Mouse (Mus musculus) intestine, embryonic 16.5 days (tissue): Measurements from ENCODE around the gene Gm7735. TPM values are rescaled to one million over a fixed set of nuclear protein-coding genes. Genes with fewer than 3 reads are reported as not detected.
"Not testable (repeated sequence)": the region's sequence is repeated elsewhere in the genome, so short reads cannot be mapped to it uniquely, and the experiment has no call there.

Experiments
- ATAC-seq: fragments of 200-750 bp; cut with Nextera tagmentation; 2 replicates; pipeline ENCODE4 v1.8.0; 2017; ENCODE audit warnings: moderate TSS enrichment, moderate library complexity
- H3K27ac ChIP-seq: fragments of 300-500 bp; sonication (generic); 2 replicates; pipeline ENCODE4 v1.5.1; 2014; ENCODE audit warnings: mild to moderate bottlenecking, low read length
- H3K27me3 ChIP-seq: fragments of 300-500 bp; sonication (generic); replicated peaks from 2 replicates; pipeline ENCODE4 v1.6.1; 2014; ENCODE audit warnings: low read length, control low read depth, mixed read lengths; ENCODE audit not compliant: control insufficient read depth, insufficient read depth
- H3K36me3 ChIP-seq: fragments of 300-500 bp; sonication (generic); 2 replicates; pipeline ENCODE4 v1.6.1; 2014; ENCODE audit warnings: low read length, control low read depth; ENCODE audit not compliant: control insufficient read depth, insufficient read depth
- H3K4me1 ChIP-seq: fragments of 300-500 bp; sonication (generic); 2 replicates; pipeline ENCODE4 v1.6.1; 2014; ENCODE audit warnings: low read length, control low read depth, mixed read lengths; ENCODE audit not compliant: control insufficient read depth, insufficient read depth
- H3K4me2 ChIP-seq: fragments of 300-500 bp; sonication (generic); 2 replicates; pipeline ENCODE4 v1.6.1; 2014; ENCODE audit warnings: low read depth, low read length, control low read depth
- H3K4me3 ChIP-seq: fragments of 300-500 bp; sonication (generic); 2 replicates; pipeline ENCODE4 v1.5.1; 2014; ENCODE audit warnings: mild to moderate bottlenecking, low read length
- H3K9ac ChIP-seq: fragments of 300-500 bp; sonication (generic); 2 replicates; pipeline ENCODE4 v1.6.1; 2014; ENCODE audit warnings: low read depth, low read length
- H3K9me3 ChIP-seq: fragments of 300-500 bp; sonication (generic); 2 replicates; pipeline ENCODE4 v1.6.1; 2016; ENCODE audit warnings: low read length, control low read depth; ENCODE audit not compliant: control insufficient read depth
- WGBS: fragments of 180-500 bp; shearing (Covaris S2); extraction: QIAGEN DNeasy Blood & Tissue Kit; methylation state at CpG from one replicate; pipeline ENCODE4 v1.1.7; 2014; 5-methylcytosine and 5-hydroxymethylcytosine counted together
- polyA plus RNA-seq: library from polyadenylated mRNA; unstranded; fragments of >200 nt; fragmentation: Nextera tagmentation; extraction: Ambion mirVana; gene quantifications from 2 replicates; pipeline ENCODE4 v1.2.1, GENCODE M21; 2015

Gm7735 gene
- not detected in 2 replicates for polyA plus RNA-seq

DNA sequence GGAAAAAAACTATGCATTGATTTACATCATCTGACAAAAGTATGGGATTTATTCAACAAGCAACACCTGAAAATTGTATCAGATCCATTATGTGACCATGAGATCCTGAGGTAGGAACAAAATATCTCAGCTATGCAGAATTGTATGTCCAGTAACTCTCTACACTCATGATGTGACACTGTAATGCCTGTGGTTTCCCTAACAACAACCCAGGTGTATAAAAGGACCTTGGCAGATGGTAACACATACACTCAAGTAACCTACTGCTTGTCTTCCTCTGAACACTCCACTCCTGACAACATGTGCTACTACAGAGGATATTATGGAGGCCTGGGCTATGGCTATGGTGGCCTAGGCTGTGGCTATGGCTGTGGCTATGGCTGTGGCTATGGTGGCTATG, at the start of gene Gm7735:
TSS of gene Gm7735 (plus strand) at position 301 of the 400 bp plus-strand sequence.
- not testable (repeated sequence) for H3K27ac ChIP-seq, ATAC-seq, H3K4me2 ChIP-seq, H3K4me1 ChIP-seq, H3K36me3 ChIP-seq, H3K9me3 ChIP-seq, H3K27me3 ChIP-seq, H3K4me3 ChIP-seq, H3K9ac ChIP-seq

DNA sequence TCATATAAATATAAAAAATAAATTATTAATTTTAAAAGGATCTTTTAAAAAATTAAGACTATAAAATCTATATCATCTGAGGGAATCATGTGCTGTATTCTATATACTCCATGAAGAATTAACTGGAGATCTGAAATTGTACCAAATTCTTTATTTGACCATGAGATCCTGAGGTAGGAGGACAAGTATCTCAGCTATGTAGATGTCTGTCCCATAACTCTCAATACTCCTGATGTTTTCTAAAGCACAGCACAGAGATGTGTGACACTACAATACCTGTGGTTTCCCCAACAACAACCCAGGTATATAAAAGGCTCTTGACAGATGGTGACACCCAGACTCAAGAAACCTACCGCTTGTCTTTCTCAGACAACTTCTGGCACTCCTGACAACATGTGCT, 28.7 kb upstream of the Gm7735 start, which contains the start of gene Gm6358:
TSS of gene Gm6358 (plus strand) at position 301 of the 400 bp plus-strand sequence.
- no peak for ATAC-seq

DNA sequence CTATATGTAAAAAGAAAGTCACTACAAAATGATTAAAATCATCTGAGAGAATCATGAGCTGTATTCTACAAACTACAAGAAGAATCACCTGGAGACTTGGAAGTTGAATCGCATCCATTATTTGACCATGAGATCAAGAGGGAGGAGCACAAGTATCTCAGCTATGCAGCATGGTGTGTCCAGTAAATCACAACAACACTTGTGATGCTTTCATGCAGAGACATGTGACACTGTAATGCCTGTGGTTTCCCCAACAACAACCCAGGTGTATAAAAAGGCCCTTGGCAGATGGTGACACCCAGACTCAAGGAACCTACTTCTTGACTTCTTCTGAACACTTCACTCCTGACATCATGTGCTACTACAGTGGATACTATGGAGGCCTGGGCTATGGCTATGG, 18.5 kb upstream of the Gm7735 start, which contains the start of gene Gm10061:
TSS of gene Gm10061 (plus strand) at position 301 of the 400 bp plus-strand sequence.
- Histone ChIP-seq H3K27me3 (no peaks in the 10 kb centered on the region), H3K9me3 (no peaks in the 10 kb centered on the region), H3K9ac (no peak within 1 kb of the TSS), H3K4me2 (no peak within 1 kb of the TSS), H3K4me3 (no peak within 1 kb of the TSS), H3K27ac (no peak within 1 kb of the TSS), H3K36me3 (no peaks in the 10 kb centered on the region), H3K4me1 (no peaks in the 10 kb centered on the region)
- 96% methylated on average over 1 of the region's 1 CpGs for WGBS
- no peak for ATAC-seq

More for the DNA sequence above, 28.7 kb upstream of the Gm7735 start, which contains the start of gene Gm6358:
- no peaks in the 10 kb centered on the region for H3K9me3 ChIP-seq
- no peak within 1 kb of the TSS for H3K4me3 ChIP-seq
- WGBS, result 92% methylated on average over 1 of the region's 1 CpGs
- H3K27me3 ChIP-seq, result no peaks in the 10 kb centered on the region
- no peaks in the 10 kb centered on the region for H3K4me1 ChIP-seq
- H3K4me2 ChIP-seq, result no peak within 1 kb of the TSS
- H3K36me3 ChIP-seq, result no peaks in the 10 kb centered on the region
- no peak within 1 kb of the TSS for H3K27ac ChIP-seq
- H3K9ac ChIP-seq, result no peak within 1 kb of the TSS

DNA sequence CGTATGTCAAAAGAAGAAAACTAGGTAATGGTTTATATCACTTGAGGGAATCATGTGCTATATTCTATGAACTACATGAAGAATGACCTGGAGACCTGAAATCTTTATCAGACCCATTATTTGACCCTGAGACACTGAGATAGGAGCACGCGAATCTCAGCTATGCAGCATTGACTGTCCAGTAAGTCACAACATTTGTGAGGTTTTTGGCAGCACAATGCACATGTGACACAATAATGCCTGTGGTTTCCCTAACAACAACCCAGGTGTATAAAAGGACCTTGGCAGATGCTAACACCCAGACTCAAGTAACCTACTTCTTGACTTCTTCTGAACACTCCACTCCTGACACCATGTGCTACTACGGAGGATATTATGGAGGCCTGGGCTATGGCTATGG, 11.6 kb upstream of the Gm7735 start, which contains the start of gene Gm9789:
TSS of gene Gm9789 (plus strand) at position 301 of the 400 bp plus-strand sequence.
- H3K9me3 ChIP-seq, result no peaks in the 10 kb centered on the region
- WGBS, result 82% methylated on average over 4 of the region's 4 CpGs
- no peak within 1 kb of the TSS for H3K27ac ChIP-seq
- no peaks in the 10 kb centered on the region for H3K27me3 ChIP-seq
- no peaks in the 10 kb centered on the region for H3K4me1 ChIP-seq
- ATAC-seq, result no peak
- no peak within 1 kb of the TSS for H3K4me2 ChIP-seq
- H3K9ac ChIP-seq, result no peak within 1 kb of the TSS
- H3K36me3 ChIP-seq, result no peaks in the 10 kb centered on the region
- H3K4me3 ChIP-seq, result no peak within 1 kb of the TSS

DNA sequence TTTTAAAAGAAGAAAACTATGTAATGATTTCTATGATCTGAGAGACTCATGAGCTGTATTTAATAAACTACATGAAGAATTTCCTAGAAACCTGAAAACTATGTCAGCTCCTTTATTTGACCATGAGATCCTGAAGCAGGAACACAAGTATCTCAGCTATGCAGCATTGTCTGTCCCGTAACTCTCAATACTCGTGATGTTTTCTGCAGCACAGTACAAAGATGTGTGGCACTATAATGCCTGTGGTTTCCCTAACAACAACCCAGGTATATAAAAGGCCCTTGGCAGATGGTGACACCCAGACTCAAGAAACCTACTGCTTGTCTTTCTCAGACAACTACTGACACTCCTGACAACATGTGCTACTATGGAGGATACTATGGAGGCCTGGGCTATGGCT, 5.1 kb downstream of the Gm7735 start, which contains the start of gene 1110057P08Rik:
TSS of gene 1110057P08Rik (plus strand) at position 301 of the 400 bp plus-strand sequence.
- no peaks in the 10 kb centered on the region for H3K9me3 ChIP-seq
- no peaks in the 10 kb centered on the region for H3K36me3 ChIP-seq
- H3K4me2 ChIP-seq, result no peak within 1 kb of the TSS
- H3K9ac ChIP-seq, result no peak within 1 kb of the TSS
- no peaks in the 10 kb centered on the region for H3K4me1 ChIP-seq
- ATAC-seq, result no peak
- no peak within 1 kb of the TSS for H3K4me3 ChIP-seq
- H3K27ac ChIP-seq, result no peak within 1 kb of the TSS
- no peaks in the 10 kb centered on the region for H3K27me3 ChIP-seq
- WGBS, result 82% methylated on average over 2 of the region's 2 CpGs

DNA sequence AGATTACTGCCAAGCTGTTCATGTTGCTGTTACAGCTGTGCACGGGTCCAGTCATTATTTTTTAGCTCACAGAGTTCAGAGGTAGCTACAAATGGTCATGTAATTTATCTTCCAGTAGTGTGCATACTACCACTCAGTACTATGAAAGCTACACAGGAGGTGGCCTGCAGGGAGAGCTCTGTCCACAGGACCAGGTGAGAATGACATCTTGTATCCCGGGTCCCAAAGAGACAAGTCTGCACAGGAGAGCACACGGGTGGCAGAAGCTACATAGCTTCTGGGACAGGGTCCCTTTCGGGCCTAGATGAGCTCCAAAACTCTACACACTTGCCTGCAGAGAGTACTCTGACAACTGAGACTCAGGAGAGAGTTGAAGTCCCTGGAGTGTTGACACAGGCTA, 19.3 kb downstream of the Gm7735 start:
- Histone ChIP-seq H3K4me3 (no peak overlapping the region), H3K4me2 (no peak overlapping the region), H3K9ac (no peak overlapping the region), H3K27me3 (no peaks in the 10 kb centered on the region), H3K27ac (no peak overlapping the region), H3K36me3 (no peaks in the 10 kb centered on the region), H3K4me1 (no peaks in the 10 kb centered on the region), H3K9me3 (no peaks in the 10 kb centered on the region)
- ATAC-seq, result no peak
- 87% methylated on average over 4 of the region's 4 CpGs for WGBS

DNA sequence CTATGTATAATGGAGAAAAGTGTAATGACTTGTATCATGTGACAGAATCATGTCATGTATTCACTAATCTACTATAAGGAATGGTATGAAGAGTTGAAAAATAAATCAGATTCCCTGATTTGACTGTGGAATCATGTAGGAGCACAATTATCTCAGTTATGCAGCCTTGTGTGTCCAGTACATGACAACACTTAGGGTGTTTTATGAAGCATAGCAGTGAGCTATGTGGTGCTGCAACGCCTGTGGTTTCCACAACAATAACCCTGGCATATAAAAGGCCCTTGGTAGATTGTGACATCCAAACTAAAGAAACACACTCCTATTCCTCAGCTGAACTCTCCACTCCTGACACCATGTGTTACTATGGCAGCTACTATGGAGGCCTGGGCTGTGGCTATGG, 36.3 kb downstream of the Gm7735 start, which contains the start of gene Krtap20-2:
TSS of gene Krtap20-2 (plus strand) at position 301 of the 400 bp plus-strand sequence.
- no peak for ATAC-seq
- no peak within 1 kb of the TSS for H3K27ac ChIP-seq
- no peaks in the 10 kb centered on the region for H3K27me3 ChIP-seq
- no peak within 1 kb of the TSS for H3K4me3 ChIP-seq
- no peaks in the 10 kb centered on the region for H3K9me3 ChIP-seq
- no peaks in the 10 kb centered on the region for H3K36me3 ChIP-seq
- H3K9ac ChIP-seq, result no peak within 1 kb of the TSS
- no peaks in the 10 kb centered on the region for H3K4me1 ChIP-seq
- no peak within 1 kb of the TSS for H3K4me2 ChIP-seq
- WGBS, result 61% methylated on average over 1 of the region's 1 CpGs

Other genes with a start within 250 kb of the Gm7735 start
- gene Krtap19-9b, start 237.2 kb upstream of the Gm7735 start, polyA plus RNA-seq, result not detected in 2 replicates
- gene Krtap16-3, start 206.6 kb upstream of the Gm7735 start, polyA plus RNA-seq, result not detected in 2 replicates
- gene Krtap22-2, start 158.7 kb upstream of the Gm7735 start, polyA plus RNA-seq, result not detected in 2 replicates
- not detected in 2 replicates for gene Gm10229, start 154.2 kb upstream of the Gm7735 start, polyA plus RNA-seq
- not detected in 2 replicates for gene Krtap6-1, start 137.8 kb upstream of the Gm7735 start, polyA plus RNA-seq
- not detected in 2 replicates for gene Gm10228, start 128.0 kb upstream of the Gm7735 start, polyA plus RNA-seq
- gene Krtap6-5, start 121.6 kb upstream of the Gm7735 start, polyA plus RNA-seq, result not detected in 2 replicates
- not detected in 2 replicates for gene 1110025L11Rik, start 105.5 kb upstream of the Gm7735 start, polyA plus RNA-seq
- gene Krtap6-3, start 85.5 kb upstream of the Gm7735 start, polyA plus RNA-seq, result not detected in 2 replicates
- gene Gm6358, start 28.6 kb upstream of the Gm7735 start, polyA plus RNA-seq, result not detected in 2 replicates
- not detected in 2 replicates for gene Gm10061, start 18.4 kb upstream of the Gm7735 start, polyA plus RNA-seq
- gene Gm9789, start 11.5 kb upstream of the Gm7735 start, polyA plus RNA-seq, result not detected in 2 replicates
- not detected in 2 replicates for gene 1110057P08Rik, start 5.2 kb downstream of the Gm7735 start, polyA plus RNA-seq
- not detected in 2 replicates for gene Krtap20-2, start 36.4 kb downstream of the Gm7735 start, polyA plus RNA-seq
- gene Krtap21-1, start 234.4 kb downstream of the Gm7735 start, polyA plus RNA-seq, result not detected in 2 replicates